Mouse (Mus musculus) spleen, adult 2 months (tissue): ENCODE data around the gene 1700024B05Rik.
"Not testable (repeated sequence)": the region's sequence is repeated elsewhere in the genome, so short reads cannot be mapped to it uniquely, and the experiment has no call there.

ENCODE experiments used
- CTCF ChIP-seq: fragments of 200-500 bp; IDR thresholded peaks from 2 replicates; pipeline ENCODE4 v1.5.1; 2011; ENCODE audit warnings: mild to moderate bottlenecking, inconsistent platforms; ENCODE audit not compliant: insufficient read depth, insufficient read length, insufficient replicate concordance; ENCODE audit errors: extremely low read depth
- POLR2A ChIP-seq: fragments of 200-500 bp; IDR thresholded peaks from 2 replicates; pipeline ENCODE4 v1.6.1; 2011; ENCODE audit warnings: low read depth, low read length, inconsistent platforms

DNA sequence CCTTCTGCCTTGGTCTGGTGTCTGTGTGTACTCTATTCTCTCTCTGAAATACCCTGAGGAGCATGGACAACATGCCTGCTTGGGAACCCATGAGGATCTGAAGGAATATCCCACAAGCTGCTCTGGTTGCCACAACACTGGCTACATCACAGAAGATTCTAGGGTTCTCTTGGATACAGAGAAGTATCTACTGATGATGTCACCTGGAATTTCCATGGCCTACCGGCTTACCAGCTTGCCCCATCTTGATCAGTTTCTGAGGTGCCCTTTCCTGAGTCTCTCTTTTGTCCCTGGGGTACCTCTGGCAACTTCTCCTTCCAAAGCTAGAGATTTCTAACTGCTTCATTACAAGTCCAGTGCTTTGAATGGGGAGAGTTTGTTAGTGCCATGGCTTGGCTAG, 24.0 kb downstream of the 1700024B05Rik start, which contains the start of gene Gm6401:
- TF ChIP-seq CTCF, POLR2A: not testable (repeated sequence)
